Mouse (Mus musculus) frontal cortex, postnatal 25 days (tissue): ENCODE results near the gene Stx7.

Experiments
- DNase-seq, 2 experiments: peaks; one replicate each; pipeline ENCODE4 v3.0.0; 2022; ENCODE audit warnings: low spot score in 2 of 2

Gene Stx7

DNA sequence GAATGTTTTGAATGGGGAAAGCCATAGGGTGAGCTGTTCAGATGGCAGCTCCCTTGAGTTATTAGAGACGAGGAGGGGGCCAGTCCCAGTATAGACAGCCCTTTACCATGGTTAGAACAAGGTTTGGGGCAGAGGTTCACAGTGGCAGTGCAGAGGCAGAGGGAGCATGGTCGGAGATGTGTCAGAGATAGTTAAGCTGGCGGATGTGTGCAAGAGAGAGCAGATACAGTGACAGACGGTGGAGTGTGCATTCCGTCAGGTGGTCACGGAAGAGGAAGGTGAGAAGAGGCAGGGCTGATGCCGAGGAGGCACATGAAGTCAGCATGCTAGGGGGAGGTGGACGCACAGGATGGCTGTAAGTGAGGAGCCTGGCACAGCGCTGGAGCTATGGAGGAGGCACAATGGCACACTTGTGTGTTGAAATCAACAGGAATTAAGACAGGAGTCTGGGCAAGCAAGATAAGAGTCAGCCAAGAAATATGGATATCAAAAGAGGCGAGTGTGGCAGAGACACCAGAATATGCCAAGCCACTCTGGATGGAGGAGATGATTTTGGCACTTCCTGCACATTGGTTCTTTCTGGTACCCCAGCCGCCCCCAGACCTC is 19.0 kb downstream of the Stx7 start:
- no peak for DNase-seq

DNA sequence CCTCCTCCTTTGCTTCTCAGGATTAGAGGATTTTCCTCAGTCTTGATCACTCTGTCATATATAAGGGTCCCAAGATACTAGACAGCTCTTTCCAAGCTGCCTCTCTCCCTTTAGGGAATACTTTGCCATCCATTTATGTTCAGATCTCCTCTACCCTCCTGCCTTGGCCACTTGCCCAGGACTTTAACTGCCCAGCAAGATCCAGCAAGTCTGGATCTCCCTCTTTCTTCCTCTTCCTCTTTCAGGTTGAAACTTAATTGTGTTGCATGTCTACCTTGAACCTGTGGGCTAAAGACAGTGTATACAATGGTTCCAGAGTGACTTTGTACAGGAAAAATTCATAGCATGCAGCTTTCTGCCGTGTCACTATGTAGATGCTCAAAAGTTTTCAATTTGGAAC is 19.8 kb downstream of the Stx7 start:
- no peak for DNase-seq

DNA sequence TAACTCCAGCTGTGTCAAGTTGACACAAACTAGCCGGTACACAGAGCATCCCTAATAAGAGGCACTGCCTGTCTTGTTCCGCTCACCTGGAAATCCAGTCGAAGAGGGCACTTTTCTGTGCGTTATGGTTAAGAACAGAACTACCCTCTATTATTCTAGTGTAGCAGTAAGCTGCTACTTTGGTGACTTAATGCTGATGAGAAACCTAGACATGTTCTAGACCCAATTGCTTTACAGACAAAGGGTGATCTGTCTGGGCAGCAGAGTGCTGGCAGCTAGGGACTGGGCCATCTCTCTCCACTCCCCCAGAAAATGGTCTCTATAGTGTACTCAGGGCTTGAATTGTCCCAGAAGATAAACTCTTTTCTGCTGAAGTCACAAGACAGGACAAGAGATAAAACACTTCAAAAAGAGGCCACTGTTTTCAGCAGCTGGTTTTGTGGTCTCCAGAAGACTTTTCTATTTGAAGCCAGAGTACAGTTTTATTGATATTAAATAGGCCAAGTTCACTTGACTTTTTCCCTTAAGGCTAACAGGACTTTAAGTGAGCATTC is 22.9 kb downstream of the Stx7 start:
- no peak for DNase-seq

DNA sequence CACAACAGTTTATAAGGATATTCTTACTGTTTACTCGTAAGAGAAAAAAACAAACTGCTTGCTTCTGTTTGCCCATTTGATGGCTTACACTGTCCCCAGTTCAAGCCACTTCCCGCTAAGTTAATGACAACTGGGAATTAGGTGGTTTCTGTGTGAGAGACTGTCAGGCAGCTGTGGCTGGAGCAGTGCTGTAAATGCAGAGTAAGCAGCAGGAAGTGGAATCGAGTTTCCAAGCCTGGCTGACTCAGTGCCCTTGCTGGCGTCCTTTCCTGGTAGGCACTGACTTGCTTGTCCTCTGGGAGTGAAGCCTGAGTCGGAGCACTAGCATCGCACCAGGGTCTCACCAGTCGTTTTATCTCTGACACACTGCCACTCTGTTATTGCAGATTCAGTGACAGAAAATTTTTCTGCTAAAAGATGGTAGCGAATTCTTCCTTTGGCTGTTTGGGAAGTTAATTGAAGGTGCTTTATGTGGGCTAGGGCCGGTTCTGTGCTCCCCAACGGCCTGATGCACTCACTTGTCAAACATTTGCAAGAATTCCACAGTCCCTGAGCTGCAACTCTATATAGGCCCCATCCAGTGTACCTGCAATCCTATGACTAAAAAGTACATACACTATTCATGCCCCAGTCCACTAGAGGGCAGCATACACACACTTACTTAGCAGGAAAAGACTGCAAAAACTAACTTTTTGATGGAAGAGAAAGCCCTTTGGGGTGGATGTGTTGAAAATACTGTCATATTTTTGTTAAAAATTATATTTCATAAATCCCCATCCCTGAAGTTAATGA is 24.3 kb downstream of the Stx7 start:
- DNase-seq = no peak

DNA sequence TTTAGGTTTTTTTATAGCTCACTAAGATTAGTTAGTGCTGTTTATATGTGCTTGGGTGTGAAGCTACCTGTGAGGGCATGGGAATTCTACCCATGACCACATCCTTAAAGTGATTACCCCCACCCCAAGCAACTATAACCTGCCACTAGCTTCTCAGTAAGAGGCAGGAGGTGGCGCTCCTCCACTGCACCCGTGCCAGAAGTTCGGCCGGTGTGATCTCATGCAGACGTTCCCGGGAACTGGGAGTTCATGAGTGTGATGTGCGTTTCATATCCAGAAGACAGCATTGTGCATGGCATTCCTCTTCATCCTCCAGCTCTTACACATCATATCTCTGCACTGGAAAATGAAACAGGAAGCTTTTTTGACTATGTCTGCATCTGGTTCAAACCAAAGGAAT is 41.3 kb downstream of the Stx7 start:
- DNase-seq = no peak

DNA sequence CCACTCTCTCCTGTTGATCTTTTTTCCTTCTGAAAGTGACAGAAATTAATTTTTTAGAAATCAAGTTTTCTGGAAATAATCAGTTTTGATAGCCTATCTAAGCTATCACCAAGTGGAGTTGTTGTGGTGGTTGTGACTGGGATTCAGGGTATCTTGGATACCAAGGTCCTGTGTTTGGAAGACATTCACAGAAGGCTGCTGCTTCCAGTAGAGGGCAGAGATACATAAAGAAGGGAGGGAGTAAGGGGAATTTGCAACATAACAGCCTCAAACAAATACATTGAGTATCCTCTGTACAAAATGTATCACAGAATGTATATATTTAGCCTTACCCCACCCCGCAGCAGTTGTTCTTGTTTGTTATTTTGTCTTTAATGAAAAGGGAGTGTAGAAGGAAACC is 42.9 kb downstream of the Stx7 start:
- DNase-seq = no peak

DNA sequence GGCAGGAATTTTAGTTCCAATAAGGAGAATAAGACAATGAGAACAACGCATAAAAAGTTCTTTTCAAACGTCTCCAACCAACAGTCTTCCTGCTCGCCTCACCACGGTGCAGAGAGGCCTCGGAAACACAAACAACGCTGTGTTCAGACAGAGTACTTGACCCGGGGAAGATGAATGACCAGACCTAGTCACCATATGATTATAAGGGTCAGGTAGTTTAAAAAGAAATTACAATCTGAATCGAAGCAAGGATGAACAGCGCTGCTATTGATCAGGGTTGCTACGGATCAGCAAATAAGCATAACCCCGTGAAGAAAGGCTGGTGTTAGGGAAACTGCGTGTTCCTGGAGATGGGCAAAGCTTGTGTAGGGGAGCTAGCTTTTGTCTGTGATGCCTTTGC is 50.2 kb downstream of the Stx7 start:
- no peak for DNase-seq

DNA sequence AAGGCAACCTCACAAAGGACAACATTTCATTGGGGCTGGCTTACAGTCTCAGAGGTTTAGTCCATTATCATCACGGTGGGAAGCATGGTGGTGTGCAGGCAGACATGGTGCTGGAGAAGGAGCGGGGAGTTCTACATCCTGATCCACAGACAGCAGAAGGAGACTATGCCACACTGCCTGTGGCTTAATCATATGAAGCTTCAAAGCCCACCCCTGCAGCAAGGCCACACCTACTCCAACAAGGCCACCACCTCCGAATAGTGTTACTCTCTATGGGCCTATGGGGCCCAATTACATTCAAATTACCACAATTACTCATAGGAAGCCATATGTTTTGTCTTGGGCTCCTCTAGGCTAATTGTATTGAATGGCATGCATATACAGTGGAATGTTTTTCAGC is 51.0 kb downstream of the Stx7 start:
- DNase-seq = no peak

DNA sequence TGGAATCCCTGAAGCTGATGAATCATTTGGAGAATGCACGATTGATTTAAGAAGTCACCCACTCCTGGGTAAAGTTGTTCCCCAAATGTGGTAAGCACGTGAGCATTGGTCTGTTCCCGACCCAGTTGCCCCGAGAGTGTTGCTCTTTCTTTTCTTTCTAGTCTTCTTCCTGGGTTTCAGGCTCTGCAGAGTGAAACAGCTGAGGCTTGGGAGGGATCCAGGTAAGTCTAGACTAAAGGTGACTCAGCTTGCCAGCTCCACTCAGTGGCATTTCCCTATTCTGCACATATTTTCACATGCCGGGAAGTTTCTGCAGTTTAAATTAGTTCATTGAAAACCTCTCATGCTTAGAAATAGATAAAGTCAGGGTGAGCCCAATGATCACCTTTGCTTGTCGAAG is 61.0 kb downstream of the Stx7 start:
- DNase-seq = no peak

DNA sequence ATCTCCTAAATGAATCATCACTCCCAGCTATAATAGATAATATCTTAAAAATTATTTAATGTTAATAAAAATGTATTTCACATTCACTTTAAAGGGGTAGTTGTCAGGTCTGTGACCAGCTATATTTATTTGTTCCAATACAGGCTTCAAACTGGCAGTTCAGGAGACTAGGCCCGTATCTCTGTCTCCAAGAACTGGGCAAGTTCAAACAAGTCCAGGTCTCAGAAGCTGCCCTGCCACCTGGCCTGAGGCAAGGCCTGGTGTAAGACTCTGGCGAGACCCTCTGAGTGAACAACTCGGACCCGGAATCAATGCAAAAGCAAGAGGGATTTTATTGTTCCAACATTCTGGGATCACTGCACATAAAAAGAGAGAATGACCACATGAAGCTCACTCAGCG is 64.2 kb downstream of the Stx7 start:
- no peak for DNase-seq

DNA sequence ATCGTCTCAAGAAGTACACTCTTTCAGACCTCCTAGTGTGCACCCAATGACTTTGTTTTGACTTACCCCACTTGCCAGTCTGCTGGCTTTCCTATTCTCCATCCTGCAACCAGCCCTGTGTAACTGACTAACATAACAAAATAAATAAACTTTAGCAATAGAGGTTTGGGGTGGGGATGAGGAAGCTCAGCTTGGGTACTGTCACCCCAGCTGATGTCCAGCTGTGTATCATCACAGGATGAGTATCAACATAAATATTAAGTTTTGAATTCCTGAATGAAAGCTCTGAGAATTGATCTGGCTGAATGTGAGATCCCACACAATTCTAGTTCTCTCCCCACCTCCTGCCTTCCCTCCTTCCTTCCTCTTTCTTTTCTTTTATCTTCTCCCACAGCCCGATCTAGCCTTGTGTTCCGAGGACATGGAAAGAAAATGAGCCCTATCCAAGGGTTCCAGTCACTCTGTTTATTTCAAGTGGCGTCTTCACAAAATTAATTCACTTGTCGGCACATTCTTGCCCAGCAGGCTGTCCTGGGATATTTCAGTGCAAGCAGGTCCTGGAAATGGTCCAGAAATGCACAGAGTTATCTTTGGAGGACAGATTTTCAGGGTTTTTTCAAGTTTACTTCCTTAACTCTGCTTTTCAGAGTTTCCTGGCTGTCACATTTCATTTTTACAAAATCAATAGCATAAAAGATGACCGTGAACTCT is 68.6 kb downstream of the Stx7 start:
- DNase-seq = no peak

DNA sequence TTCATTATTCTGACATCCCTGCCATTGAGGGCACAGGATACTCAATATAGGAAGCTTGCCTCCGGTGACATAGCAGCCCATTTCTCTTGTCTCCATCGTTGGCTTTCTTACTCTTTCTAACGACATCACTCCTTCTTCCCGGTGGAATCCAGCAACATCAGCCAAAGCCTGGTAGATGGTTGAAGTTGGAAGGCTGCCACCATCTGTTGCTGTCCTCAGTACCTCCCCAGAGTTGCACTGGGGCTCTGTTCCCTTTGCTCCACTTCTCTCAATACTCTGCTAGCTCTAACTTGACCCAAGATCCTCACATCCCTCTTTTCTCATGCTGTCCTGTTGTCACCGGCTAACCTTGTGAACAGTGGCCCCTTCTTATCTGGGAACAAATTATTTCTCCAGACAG is 71.8 kb downstream of the Stx7 start:
- no peak for DNase-seq

DNA sequence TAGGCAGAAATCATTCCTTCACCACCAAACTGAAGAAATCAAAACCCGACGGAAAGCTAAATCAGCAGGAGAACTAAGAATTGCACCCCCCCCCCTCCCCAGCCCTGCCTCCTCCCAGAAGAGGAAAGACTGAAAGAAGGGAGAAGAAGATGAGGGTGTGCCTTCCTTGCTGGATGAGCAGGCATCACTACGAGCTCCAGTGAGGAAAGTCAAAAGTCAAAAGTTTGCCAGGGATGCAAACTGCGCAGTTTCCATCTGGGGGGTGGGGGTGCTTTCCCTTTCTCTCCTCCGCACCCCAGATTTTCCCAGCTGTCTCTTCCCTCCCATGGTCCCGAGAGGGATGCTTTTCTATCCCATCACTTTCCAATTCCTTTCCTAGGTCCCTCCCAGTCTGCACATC is 73.8 kb downstream of the Stx7 start:
- no peak for DNase-seq

DNA sequence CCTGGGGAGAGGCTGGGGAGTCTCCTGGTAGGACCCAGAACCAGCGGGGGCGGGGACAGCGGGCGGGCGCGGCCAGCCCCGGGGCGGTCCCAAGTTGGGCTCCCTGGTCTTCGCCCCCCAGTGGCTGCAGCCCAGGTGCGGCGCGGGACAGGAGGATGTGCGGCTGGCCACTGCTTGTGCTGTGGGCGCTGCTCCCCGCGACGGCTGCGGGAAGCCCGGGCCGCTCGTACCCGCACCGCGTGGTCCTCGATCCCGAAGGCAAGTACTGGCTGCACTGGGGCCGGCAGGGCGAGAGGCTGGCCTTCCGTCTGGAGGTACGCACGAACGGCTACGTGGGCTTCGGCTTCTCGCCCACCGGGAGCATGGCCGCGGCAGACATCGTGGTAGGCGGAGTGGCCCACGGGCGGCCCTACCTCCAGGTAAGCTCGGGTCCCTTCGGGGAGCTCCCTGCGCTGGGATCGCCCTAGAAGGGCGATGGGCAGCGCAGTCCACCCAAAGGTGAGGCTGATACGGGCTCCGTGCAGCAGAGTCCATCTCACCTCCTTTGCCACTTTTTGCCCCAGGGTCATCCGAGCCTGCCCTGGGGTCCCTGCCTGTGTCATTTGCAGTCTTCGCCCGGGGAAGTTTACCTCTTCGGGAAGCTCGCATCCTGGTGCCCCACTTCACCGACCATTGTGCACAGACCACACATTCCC is 74.5 kb downstream of the Stx7 start, which contains the start of gene Moxd1:
Gene Moxd1 (plus strand): TSS at position 69 of the 695 bp plus-strand sequence.
- DNase-seq = no peak

DNA sequence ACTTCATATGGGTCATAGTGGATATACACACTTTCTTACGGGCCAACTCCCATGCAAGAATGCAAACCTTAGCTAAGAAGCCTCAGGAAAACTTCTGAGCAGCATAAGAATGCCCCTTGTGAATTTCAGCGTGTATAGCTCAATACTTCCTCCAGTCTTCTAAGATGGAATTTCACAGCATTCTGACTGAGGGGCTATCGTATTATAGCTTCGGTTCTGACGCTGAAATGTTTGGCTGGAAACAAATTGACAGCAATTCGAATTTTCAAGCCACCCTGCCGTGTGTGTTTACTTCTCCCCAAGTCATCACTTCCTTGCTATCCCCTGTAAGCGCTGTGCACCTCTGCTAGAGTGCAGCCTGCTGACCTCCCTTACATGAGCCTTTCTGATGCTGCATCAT is 75.5 kb downstream of the Stx7 start:
- DNase-seq = no peak

DNA sequence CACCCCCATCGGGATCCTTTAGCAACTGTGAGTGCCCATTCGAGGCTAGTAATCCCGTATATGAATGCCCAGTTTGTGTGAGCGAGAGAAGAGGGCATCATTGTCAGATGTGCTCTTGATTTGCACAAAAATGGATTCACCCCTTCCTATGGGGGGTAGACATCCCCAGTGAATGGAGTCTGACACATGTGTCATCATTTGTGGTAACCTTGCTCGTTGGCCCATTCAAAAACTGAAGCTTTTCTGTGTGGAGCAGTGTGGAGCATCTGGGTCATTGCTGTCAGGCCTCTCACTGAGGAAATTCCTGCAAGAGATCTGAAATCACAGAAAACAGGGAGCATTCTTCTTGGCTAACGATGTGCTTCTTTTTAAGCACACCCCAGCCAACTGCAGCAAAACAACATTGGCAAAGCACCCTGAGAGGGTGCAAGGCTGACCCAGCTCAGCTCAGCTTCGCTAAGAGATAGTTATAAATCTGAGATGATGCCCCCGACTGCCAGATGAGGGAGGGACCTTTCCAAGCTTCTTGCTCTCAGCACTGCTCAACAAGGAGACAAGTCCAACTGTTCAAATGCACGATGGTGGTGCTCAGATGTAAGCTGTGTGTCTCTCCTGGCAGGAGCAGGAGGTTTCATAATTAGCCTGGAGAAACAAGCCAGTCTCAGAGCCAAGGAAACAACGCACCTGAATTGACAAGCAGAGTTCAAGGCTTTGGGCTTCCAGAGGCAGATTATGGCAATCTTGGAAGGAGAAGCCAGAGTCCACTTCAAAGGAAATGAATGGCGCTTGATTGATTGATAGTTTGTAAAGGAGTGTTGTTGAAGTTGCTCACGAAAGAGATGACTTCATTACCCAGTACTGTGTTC is 79.4 kb downstream of the Stx7 start:
- DNase-seq = no peak

DNA sequence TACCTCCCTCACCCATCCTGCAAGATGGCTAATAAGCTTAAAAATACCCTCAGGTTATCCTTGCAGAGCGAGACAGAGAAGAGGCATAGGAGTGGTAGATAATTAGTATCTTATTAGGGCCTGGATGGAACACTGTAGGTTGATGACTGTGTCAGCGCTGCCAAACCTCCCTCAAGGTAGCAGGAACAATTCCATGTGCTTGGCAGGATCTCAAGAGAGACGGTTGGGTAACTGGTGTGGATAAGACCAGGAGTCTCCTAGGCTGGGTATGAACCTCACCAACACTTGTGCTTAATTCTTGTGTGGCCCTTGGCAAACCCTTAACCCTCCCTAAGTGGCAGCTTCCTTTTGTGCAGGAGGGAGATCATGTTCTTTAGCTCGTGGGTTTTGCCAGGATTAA is 83.2 kb downstream of the Stx7 start:
- no peak for DNase-seq

DNA sequence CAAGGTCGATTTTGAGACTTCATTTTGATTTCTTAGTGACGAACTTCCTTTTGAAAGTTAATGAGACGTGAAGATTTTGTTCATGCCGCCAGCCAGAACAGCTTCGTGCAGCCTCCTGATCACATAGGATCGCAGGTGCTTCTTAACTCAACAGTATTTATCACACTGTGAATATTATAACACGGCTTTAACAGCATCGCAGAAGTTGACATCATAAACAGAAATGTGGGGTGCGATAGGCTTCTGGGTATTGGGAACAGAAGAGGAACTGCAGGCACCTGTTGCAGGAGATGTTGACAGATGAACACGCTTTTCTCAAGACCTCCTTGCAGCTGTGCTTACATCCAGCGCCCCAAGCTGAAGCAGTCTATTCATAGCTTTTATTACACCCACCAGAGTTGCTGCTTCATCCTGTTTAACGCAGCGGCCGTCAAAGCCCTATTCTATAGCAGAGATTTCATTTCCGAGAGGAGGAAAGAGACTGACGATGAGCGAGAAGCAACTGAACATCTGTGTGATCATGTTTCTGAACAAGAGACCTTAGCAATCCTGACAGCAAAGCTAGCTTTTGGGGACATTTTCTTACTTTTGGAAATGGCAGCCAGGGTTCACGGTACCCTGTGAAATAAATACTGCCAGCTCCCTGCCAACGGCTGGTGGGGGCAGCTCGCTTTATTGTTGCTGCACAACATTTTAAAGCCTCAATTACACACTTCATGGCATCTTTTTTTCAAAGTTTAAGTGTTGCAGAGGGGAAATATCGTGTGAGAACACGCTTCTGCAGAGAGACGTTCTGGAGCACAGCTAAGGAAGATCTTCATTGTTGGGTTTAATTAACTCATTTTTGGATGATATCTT is 86.6 kb downstream of the Stx7 start:
- peak in 1 of 2 experiments; percentile 11 for DNase-seq
